Mouse (Mus musculus) lung, postnatal 0 days (tissue): Measurements from ENCODE around the gene Lrrc59. TPM values are rescaled to one million over a fixed set of nuclear protein-coding genes. Genes with fewer than 3 reads are reported as not detected.

Experiments used
- ATAC-seq: fragments of 200-750 bp; cut with Nextera tagmentation; 2 replicates; pipeline ENCODE4 v1.8.0; 2017; ENCODE audit warnings: moderate library complexity
- DNase-seq: peaks from one replicate; pipeline ENCODE4 v3.0.0-alpha.2; 2016; ENCODE audit warnings: low spot score
- H3K27ac ChIP-seq: fragments of 300-500 bp; sonication (generic); 2 replicates; pipeline ENCODE4 v1.5.1; 2014; ENCODE audit warnings: antibody characterized with exemption, mild to moderate bottlenecking, low read length, mixed read lengths
- H3K27me3 ChIP-seq: fragments of 300-500 bp; sonication (generic); replicated peaks from 2 replicates; pipeline ENCODE4 v1.6.1; 2014; ENCODE audit warnings: low read length, mixed read lengths; ENCODE audit not compliant: insufficient read depth
- H3K36me3 ChIP-seq: fragments of 300-500 bp; sonication (generic); 2 replicates; pipeline ENCODE4 v1.6.1; 2014; ENCODE audit warnings: low read length, mixed read lengths; ENCODE audit not compliant: insufficient read depth
- H3K4me1 ChIP-seq: fragments of 300-500 bp; sonication (generic); 2 replicates; pipeline ENCODE4 v1.6.1; 2014; ENCODE audit warnings: antibody characterized with exemption, low read depth, low read length, mixed read lengths; ENCODE audit not compliant: insufficient read depth
- H3K4me2 ChIP-seq: fragments of 300-500 bp; sonication (generic); replicated peaks from 2 replicates; pipeline ENCODE4 v1.6.1; 2014; ENCODE audit warnings: low read depth, mild to moderate bottlenecking, low read length, moderate library complexity, mixed read lengths
- H3K4me3 ChIP-seq: fragments of 300-500 bp; sonication (generic); 2 replicates; pipeline ENCODE4 v1.5.1; 2014; ENCODE audit warnings: low read depth, low read length
- H3K9ac ChIP-seq: fragments of 300-500 bp; sonication (generic); replicated peaks from 2 replicates; pipeline ENCODE4 v1.6.1; 2014; ENCODE audit warnings: low read depth, mild to moderate bottlenecking
- H3K9me3 ChIP-seq: fragments of 300-500 bp; sonication (generic); 2 replicates; pipeline ENCODE4 v1.6.1; 2016; ENCODE audit warnings: low read length, mixed read lengths
- CTCF ChIP-seq: IDR thresholded peaks from 2 replicates; pipeline ENCODE4 v1.5.1; 2016; ENCODE audit warnings: antibody characterized with exemption, mild to moderate bottlenecking
- EP300 ChIP-seq: IDR thresholded peaks from 2 replicates; pipeline ENCODE4 v1.6.1; 2016; ENCODE audit warnings: antibody characterized with exemption, mild to moderate bottlenecking, control low read depth
- WGBS: fragments of 180-500 bp; shearing (Covaris S2); extraction: QIAGEN DNeasy Blood & Tissue Kit; methylation state at CpG from one replicate; pipeline ENCODE4 v1.1.7; 2014; 5-methylcytosine and 5-hydroxymethylcytosine counted together
- polyA plus RNA-seq: library from polyadenylated mRNA; unstranded; fragments of >200 nt; fragmentation: Nextera tagmentation; extraction: Ambion mirVana; gene quantifications from 2 replicates; pipeline ENCODE4 v1.2.1, GENCODE M21; 2015

The Lrrc59 gene
- polyA plus RNA-seq, 1 experiment from 2014 or later, result 75.0 TPM

- peak; percentile 34 for TF ChIP-seq CTCF
- no peak for TF ChIP-seq EP300
- Histone ChIP-seq H3K9me3 (no peaks in the 10 kb centered on the region), H3K27me3 (no peaks in the 10 kb centered on the region), H3K36me3 (no peaks in the 10 kb centered on the region), H3K4me1 (peaks cover 3% of the 10 kb centered on the region; the same call in 1 of the 2 replicates), H3K9ac (no peak overlapping the region), H3K4me2 (no peak overlapping the region), H3K4me3 (no peak overlapping the region), H3K27ac (no peak overlapping the region)
- WGBS, result 70% methylated on average over 6 of the region's 6 CpGs
- no peak for ATAC-seq
- no peak for DNase-seq
Observed at GRCm38 (mm10) chr11:94598437-94599120, 31.0 kb upstream of the Lrrc59 start.

GRCm38 (mm10) chr11:94600447-94600846 is 29.1 kb upstream of the Lrrc59 start:
- H3K4me2 ChIP-seq, result no peak overlapping the region
- no peak for TF ChIP-seq CTCF
- ATAC-seq, result no peak
- peaks cover 3% of the 10 kb centered on the region; the same call in 1 of the 2 replicates for H3K4me1 ChIP-seq
- H3K27me3 ChIP-seq, result no peaks in the 10 kb centered on the region
- no peak overlapping the region for H3K9ac ChIP-seq
- no peaks in the 10 kb centered on the region for H3K36me3 ChIP-seq
- DNase-seq, result no peak
- no peaks in the 10 kb centered on the region for H3K9me3 ChIP-seq
- WGBS, result 92% methylated on average over 7 of the region's 7 CpGs
- no peak overlapping the region for H3K4me3 ChIP-seq
- no peak overlapping the region for H3K27ac ChIP-seq

GRCm38 (mm10) chr11:94601321-94602281 is 28.0 kb upstream of the Lrrc59 start, which contains the start of gene Acsf2:
Gene Acsf2, minus strand, starts transcription at chr11:94601871.
- 8% methylated on average over 32 of the region's 52 CpGs for WGBS
- H3K36me3 ChIP-seq, result no peaks in the 10 kb centered on the region
- ATAC-seq, result peak; percentile 94

GRCm38 (mm10) chr11:94602356-94602955 is 27.1 kb upstream of the Lrrc59 start:
- no peak for TF ChIP-seq CTCF
- ATAC-seq, result no peak

More at GRCm38 (mm10) chr11:94601321-94602281, 28.0 kb upstream of the Lrrc59 start, which contains the start of gene Acsf2:
- Histone ChIP-seq H3K27me3 (no peaks in the 10 kb centered on the region), H3K4me3 (peak within 1 kb of the TSS; percentile 54), H3K27ac (peak within 1 kb of the TSS; percentile 51; the same call in 1 of the 2 replicates), H3K4me2 (peak within 1 kb of the TSS; percentile 75), H3K9me3 (no peaks in the 10 kb centered on the region), H3K9ac (peak within 1 kb of the TSS; percentile 48), H3K4me1 (peaks cover 3% of the 10 kb centered on the region; the same call in 1 of the 2 replicates)
- DNase-seq, result peak; percentile 82
- no peak for TF ChIP-seq EP300
- no peak for TF ChIP-seq CTCF

GRCm38 (mm10) chr11:94610744-94611740 is 18.5 kb upstream of the Lrrc59 start:
- Histone ChIP-seq H3K4me3 (no peak overlapping the region), H3K4me1 (no peaks in the 10 kb centered on the region), H3K4me2 (no peak overlapping the region), H3K9ac (no peak overlapping the region), H3K9me3 (no peaks in the 10 kb centered on the region), H3K27me3 (no peaks in the 10 kb centered on the region), H3K27ac (no peak overlapping the region), H3K36me3 (no peaks in the 10 kb centered on the region)
- WGBS, result 67% methylated on average over 4 of the region's 4 CpGs
- ATAC-seq (no peak), DNase-seq (no peak)
- TF ChIP-seq EP300 (no peak), CTCF (no peak)

More at GRCm38 (mm10) chr11:94602356-94602955, 27.1 kb upstream of the Lrrc59 start:
- H3K27me3 ChIP-seq, result no peaks in the 10 kb centered on the region
- H3K4me1 ChIP-seq, result peaks cover 3% of the 10 kb centered on the region; the same call in 1 of the 2 replicates
- DNase-seq, result no peak
- H3K9me3 ChIP-seq, result no peaks in the 10 kb centered on the region
- H3K36me3 ChIP-seq, result no peaks in the 10 kb centered on the region
- H3K9ac ChIP-seq, result 0 out of 2 replicates have a peak overlapping the region, but pooled peaks have one; percentile 48
- 64% methylated on average over 11 of the region's 11 CpGs for WGBS
- no peak overlapping the region for H3K4me3 ChIP-seq
- no peak overlapping the region for H3K27ac ChIP-seq
- peak overlapping the region; percentile 75 for H3K4me2 ChIP-seq
